Mouse (Mus musculus) erythroblast, embryonic 14.5 days (primary cell): ENCODE results near the gene Olfr71.

Experiments
- GATA1 ChIP-seq: IDR thresholded peaks from 2 replicates; pipeline ENCODE4 v1.6.1; 2012; ENCODE audit warnings: low read length, inconsistent platforms, mixed read lengths
- TAL1 ChIP-seq: IDR thresholded peaks from 3 replicates; pipeline ENCODE4 v1.6.1; 2012; ENCODE audit warnings: low read length, inconsistent platforms, mixed read lengths

DNA sequence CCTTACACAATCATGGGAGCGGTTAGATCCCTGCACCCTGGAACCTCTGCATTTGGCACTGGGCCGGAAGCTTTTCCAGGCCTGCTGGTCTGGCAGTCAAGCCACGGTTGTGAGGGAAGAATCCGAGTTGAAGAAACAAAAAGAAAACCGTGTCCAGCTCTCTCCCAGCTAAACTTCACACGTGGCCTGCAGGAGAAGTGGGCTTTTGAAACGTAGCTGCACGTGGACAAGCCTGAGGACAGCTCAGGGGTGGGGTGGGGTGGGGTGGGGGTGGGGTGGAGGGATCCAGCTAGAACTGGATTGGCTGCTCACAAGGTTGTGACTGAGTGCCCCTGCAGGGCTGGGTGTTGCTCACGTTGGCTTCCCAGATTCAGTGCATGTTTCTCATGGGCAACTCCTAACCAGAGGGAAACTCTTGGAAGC lies 14.8 kb downstream of the Olfr71 start:
- TF ChIP-seq GATA1 (no peak), TAL1 (no peak)
